Mouse (Mus musculus): ENCODE measurements at regions not wholly inside any gene's neighbourhood (a gene's known extent, or its start where the extent isn't known, plus 50 kb on each side); places are given as distances from the start of the nearest gene placed in this dataset.

- TF ChIP-seq CTCF (IDR thresholded peaks at IDR 0.05; ENCODE audit: extremely low read depth, insufficient read depth, insufficient read length, insufficient replicate concordance) (no peak), POLR2A (IDR thresholded peaks at IDR 0.05; ENCODE audit: low read depth, low read length) (no peak)
Observed at GRCm38 (mm10) chr8:127706051-127706835, 642.5 kb downstream of the Pard3 start.
